Mouse (Mus musculus) T-cell, adult 2 months (primary cell): ENCODE measurements around the gene Cfap61.

ENCODE experiments used
- DNase-seq: peaks from one replicate; pipeline ENCODE4 v3.0.0; 2022; ENCODE audit warnings: low spot score

Gene Cfap61

GRCm38 (mm10) chr2:146010816-146011215 lies 76.2 kb downstream of the Cfap61 start:
- DNase-seq: no peak

GRCm38 (mm10) chr2:146015341-146016186 lies 81.0 kb downstream of the Cfap61 start:
- no peak for DNase-seq

GRCm38 (mm10) chr2:146022846-146023245 lies 88.3 kb downstream of the Cfap61 start:
- DNase-seq: no peak

GRCm38 (mm10) chr2:146043640-146044039 lies 109.1 kb downstream of the Cfap61 start:
- DNase-seq: no peak

GRCm38 (mm10) chr2:146044926-146045890 lies 110.6 kb downstream of the Cfap61 start:
- DNase-seq: no peak

GRCm38 (mm10) chr2:146047691-146048090 lies 113.1 kb downstream of the Cfap61 start:
- DNase-seq: no peak

- DNase-seq: no peak
Measured at GRCm38 (mm10) chr2:146048221-146048829, 113.7 kb downstream of the Cfap61 start.

GRCm38 (mm10) chr2:146049339-146049738 lies 114.8 kb downstream of the Cfap61 start:
- no peak for DNase-seq

- DNase-seq: no peak
Measured at GRCm38 (mm10) chr2:146050069-146050468, 115.5 kb downstream of the Cfap61 start.

- DNase-seq: no peak
Measured at GRCm38 (mm10) chr2:146051334-146051733, 116.8 kb downstream of the Cfap61 start.

GRCm38 (mm10) chr2:146057123-146057522 lies 122.5 kb downstream of the Cfap61 start:
- DNase-seq: no peak

- DNase-seq: no peak
Measured at GRCm38 (mm10) chr2:146058791-146059190, 124.2 kb downstream of the Cfap61 start.

- no peak for DNase-seq
Measured at GRCm38 (mm10) chr2:146061421-146062300, 127.1 kb downstream of the Cfap61 start.

GRCm38 (mm10) chr2:146062330-146063092 lies 127.9 kb downstream of the Cfap61 start:
- DNase-seq: no peak

GRCm38 (mm10) chr2:146063093-146064074 lies 128.8 kb downstream of the Cfap61 start:
- no peak for DNase-seq

- DNase-seq: no peak
Measured at GRCm38 (mm10) chr2:146067364-146067763, 132.8 kb downstream of the Cfap61 start.

GRCm38 (mm10) chr2:146073300-146073699 lies 138.7 kb downstream of the Cfap61 start:
- no peak for DNase-seq

- DNase-seq: no peak
Measured at GRCm38 (mm10) chr2:146077117-146077516, 142.5 kb downstream of the Cfap61 start.

- DNase-seq: no peak
Measured at GRCm38 (mm10) chr2:146080282-146080681, 145.7 kb downstream of the Cfap61 start.
